Mouse (Mus musculus): ENCODE results near the gene Tbck.
A peak's percentile ranks its signal among the peaks of the same experiment; 100 is the strongest.

GRCm38 (mm10) chr3:132752772-132753171 is 68.8 kb downstream of the Tbck start:
- TF ChIP-seq CTCF (IDR thresholded peaks at IDR 0.05) (no peak), EP300 (IDR thresholded peaks at IDR 0.05) (peak; percentile 70)
